Mouse (Mus musculus) cerebellum, adult 18-20 months (tissue): Measurements from ENCODE around the gene Cdkal1.

ENCODE experiments used
- DNase-seq, 2 experiments: peaks; one replicate each; pipeline ENCODE4 v3.0.0; 2021

Gene Cdkal1

GRCm38 (mm10) chr13:29855281-29856031 lies at the start of gene Cdkal1:
Gene Cdkal1, minus strand, starts transcription at chr13:29855674.
- DNase-seq = peak; percentile 77 to 87

DNA sequence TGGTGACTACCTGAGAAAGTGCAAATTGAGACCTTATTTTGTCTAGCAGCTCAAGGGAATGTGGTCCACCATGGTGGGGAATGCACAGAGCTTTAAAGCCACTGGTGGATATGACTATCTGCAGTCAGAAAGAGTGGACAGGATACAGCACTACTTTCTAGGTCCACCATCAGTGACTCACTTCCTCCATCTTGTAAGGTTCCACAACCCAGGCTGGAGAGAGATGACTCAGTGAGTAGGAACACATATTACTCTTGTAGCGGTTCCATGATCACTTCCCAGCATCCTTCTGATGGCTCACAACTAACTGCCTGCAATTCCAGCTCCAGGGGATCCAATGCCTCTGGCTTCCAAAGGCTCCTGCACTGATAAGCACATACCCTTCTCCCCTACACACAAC lies 47.9 kb upstream of the Cdkal1 start:
- DNase-seq = no peak

- no peak for DNase-seq
Observed at GRCm38 (mm10) chr13:29902676-29903075, 47.2 kb upstream of the Cdkal1 start.

DNA sequence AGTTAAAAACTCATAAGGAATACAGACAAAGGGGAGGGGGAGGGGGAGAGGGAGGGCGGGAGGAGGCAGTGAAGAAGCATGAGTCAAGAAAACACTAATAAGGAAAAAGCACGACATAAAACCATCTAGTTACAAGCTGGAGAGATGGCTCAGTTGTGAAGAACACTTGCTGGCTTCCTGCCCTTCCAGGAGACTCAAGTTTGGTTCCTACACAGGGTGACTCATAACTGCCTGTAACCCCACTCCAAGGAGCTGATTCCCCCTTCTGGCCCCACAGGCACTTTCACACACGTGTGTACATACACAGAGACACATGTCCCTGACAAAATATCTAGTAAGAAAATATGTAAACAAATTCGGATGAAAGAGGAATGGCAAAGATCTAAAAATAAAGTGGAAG lies 46.2 kb upstream of the Cdkal1 start:
- no peak for DNase-seq

DNA sequence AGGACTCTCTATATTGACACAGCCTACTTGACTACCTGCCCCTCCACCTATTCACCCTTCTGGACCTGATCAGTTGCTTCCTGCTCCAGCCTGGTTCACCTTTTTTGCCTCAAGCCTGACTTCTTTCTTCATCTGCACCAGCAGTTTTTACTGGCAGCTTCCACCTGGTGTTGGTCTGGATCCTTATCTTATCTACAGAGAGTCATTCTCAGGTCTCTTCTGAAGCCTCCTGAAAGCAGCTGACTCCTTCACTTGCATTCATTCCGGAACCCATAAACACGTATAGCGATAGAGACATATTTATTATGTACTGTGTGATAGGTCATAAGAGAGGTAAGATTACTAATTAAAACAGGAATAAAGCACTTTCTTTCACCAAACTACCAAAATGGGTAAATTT lies 11.3 kb upstream of the Cdkal1 start:
- no peak for DNase-seq

GRCm38 (mm10) chr13:29864331-29864730 lies 8.9 kb upstream of the Cdkal1 start:
- DNase-seq = no peak

GRCm38 (mm10) chr13:29860087-29860486 lies 4.6 kb upstream of the Cdkal1 start:
- no peak for DNase-seq

- peak; percentile 26 to 33 for DNase-seq
Observed at GRCm38 (mm10) chr13:29857436-29857835, 2.0 kb upstream of the Cdkal1 start.

- DNase-seq = no peak
Observed at GRCm38 (mm10) chr13:29854876-29855275, 598 bp downstream of the Cdkal1 start.

DNA sequence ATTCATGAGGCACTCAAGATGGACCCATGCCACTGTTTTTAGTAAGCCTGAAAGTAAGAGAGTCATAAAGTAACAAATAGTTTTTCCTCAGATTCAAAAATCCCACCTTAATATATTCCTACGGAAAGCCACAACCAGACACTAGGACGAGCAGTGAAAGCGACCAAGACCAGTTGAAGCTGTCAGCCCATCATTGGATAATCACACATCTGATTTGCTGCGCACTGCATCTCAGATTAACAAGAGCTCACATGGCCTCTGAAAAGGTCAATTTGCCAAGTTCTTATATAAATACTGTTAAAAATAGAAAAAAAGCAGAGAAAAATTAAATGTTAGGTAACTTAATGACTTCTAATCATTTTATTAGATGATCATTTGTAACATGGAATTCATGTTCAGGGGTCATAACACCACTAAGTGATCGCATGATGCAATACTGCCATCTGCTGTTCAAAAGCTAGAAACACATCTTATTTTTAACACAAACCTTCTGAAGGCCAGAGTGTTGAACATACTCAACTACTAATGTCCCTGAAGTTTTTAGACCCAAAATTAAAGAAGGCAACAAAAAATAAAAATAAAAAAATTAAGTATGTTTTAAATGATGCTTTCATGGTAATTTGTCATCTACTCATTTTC lies 16.9 kb downstream of the Cdkal1 start:
- DNase-seq = no peak

- peak; percentile 52 to 55 for DNase-seq
Observed at GRCm38 (mm10) chr13:29835170-29835569, 20.3 kb downstream of the Cdkal1 start.

DNA sequence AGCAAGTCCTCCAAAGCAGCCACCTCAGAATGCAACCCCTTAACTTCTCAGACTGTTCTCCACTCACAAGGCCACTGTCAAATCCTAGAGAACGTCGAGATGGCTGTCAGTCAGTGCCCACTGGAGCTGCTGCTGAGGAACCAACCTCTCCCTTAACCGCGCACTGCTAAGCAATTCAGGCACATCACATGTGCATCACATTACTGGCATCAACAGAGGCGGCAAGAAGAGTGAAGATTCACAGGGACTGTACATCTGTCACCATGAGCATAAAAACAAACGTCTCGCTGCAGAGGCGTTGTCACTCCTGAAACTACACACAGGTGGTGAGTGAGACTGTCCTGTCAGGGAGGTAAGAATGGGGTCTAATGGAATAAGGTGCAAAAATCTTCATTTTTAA lies 21.7 kb downstream of the Cdkal1 start:
- no peak for DNase-seq

GRCm38 (mm10) chr13:29831126-29831525 lies 24.3 kb downstream of the Cdkal1 start:
- no peak for DNase-seq

- DNase-seq = no peak
Observed at GRCm38 (mm10) chr13:29828032-29828431, 27.4 kb downstream of the Cdkal1 start.

GRCm38 (mm10) chr13:29826469-29826868 lies 29.0 kb downstream of the Cdkal1 start:
- no peak for DNase-seq

DNA sequence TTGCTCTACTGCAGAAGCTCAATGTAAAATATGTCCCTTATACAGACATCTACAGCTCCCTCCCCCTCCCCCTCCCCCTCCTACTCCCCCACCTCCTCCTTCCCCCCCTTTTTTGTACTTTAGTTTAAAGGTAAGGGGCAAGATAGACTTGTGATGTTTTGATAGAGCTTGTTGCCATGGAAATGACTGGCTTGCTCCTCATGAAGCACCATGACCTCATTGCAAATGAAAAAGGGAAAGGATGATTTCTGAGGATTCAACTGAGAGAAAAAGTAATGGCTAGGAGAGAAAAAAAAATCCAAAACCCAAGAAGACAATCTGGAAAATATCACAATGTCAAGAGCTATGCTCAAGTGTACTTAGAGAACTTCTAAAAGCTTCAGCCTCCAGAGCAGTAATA lies 29.4 kb downstream of the Cdkal1 start:
- DNase-seq = no peak

GRCm38 (mm10) chr13:29824797-29825196 lies 30.7 kb downstream of the Cdkal1 start:
- no peak for DNase-seq

- DNase-seq = no peak
Observed at GRCm38 (mm10) chr13:29824326-29824725, 31.1 kb downstream of the Cdkal1 start.

- DNase-seq = peak; percentile 56 to 68
Observed at GRCm38 (mm10) chr13:29823906-29824305, 31.6 kb downstream of the Cdkal1 start.

DNA sequence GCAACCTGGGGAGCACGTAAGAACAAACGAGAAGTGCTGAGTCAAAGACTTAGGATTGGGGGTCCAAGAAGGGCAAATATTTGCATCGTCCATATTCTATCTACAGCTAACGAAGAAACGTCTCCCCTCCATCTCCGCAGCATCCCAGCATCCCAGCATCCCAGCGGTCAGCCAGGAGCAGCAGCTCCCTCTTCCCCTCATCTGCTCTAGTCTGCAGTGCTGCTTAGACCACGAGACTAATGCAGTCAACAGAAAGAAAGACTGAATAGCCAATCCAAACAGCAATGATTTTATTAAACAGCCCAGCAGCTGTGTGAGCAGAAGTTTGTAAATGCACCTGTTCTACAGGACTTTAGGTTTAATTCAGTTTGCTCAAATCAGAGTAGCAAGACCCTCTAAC lies 32.0 kb downstream of the Cdkal1 start:
- DNase-seq = no peak

GRCm38 (mm10) chr13:29819910-29820583 lies 35.4 kb downstream of the Cdkal1 start:
- DNase-seq = no peak

GRCm38 (mm10) chr13:29819147-29819546 lies 36.3 kb downstream of the Cdkal1 start:
- no peak for DNase-seq

GRCm38 (mm10) chr13:29818314-29818713 lies 37.2 kb downstream of the Cdkal1 start:
- DNase-seq = no peak

- DNase-seq = no peak
Observed at GRCm38 (mm10) chr13:29810780-29811179, 44.7 kb downstream of the Cdkal1 start.
